Mouse (Mus musculus): ENCODE results near the gene Myom3.

DNA sequence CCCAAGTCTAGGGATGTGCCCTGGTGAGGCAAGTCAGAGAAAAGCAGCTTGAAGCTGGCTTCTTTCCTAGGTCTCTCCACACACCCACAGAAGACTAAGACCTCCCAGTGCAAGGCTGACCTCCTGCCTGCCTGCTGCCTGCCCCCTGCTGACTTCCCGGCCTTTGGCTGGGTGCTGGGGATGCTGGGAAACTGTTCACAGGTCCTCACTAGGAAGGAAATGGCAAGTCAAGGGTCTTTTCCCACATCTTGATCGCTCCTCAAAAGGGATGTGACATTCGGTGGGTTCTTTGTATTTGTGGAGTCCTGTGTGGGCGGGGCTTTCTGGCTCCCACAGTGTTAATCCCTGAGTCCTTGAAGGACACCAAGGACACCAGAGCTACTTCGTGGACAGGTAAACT, 44.7 kb downstream of the Myom3 start:
- TF ChIP-seq CTCF (IDR thresholded peaks at IDR 0.05; ENCODE audit: low read depth) (no peak), EP300 (optimal IDR thresholded peaks at IDR 0.05) (no peak)

All from stomach, postnatal 0 days (tissue).